Mouse (Mus musculus) MEL (cell line): ENCODE data around the gene Ppm1f.

ENCODE experiments used
- CHD2 ChIP-seq: IDR thresholded peaks from 2 replicates; pipeline ENCODE4 v1.6.1; 2011; ENCODE audit warnings: low read length, improper control_type of control experiment
- CTCF ChIP-seq, 3 experiments: IDR thresholded peaks in 2 of 3; conservative IDR thresholded peaks in 1 of 3; 2 replicates each; pipeline ENCODE4 v1.5.1; 2011 to 2012; ENCODE audit warnings: low read length in 3 of 3, low read depth in 2 of 3, mild to moderate bottlenecking in 2 of 3, improper control_type of control experiment in 1 of 3, inconsistent platforms in 1 of 3, mixed read lengths in 1 of 3, moderate library complexity in 1 of 3; ENCODE audit not compliant: control insufficient read depth in 1 of 3, insufficient read depth in 1 of 3, poor library complexity in 1 of 3, severe bottlenecking in 1 of 3
- EP300 ChIP-seq, 2 experiments: IDR thresholded peaks; 2 replicates each; pipeline ENCODE4 v1.6.1; 2011; ENCODE audit warnings: improper control_type of control experiment in 2 of 2, low read length in 2 of 2, low read depth in 1 of 2, mild to moderate bottlenecking in 1 of 2
- HCFC1 ChIP-seq: IDR thresholded peaks from 2 replicates; pipeline ENCODE4 v1.6.1; 2012; ENCODE audit warnings: low read depth, mild to moderate bottlenecking, inconsistent platforms, low read length, improper control_type of control experiment, moderate library complexity
- MEF2A ChIP-seq: IDR thresholded peaks from 2 replicates; pipeline ENCODE4 v1.6.1; 2014; ENCODE audit warnings: low read depth, mild to moderate bottlenecking, inconsistent platforms, low read length, improper control_type of control experiment; ENCODE audit not compliant: poor library complexity, insufficient replicate concordance, severe bottlenecking; ENCODE audit errors: extremely low read depth
- MXI1 ChIP-seq: IDR thresholded peaks from 2 replicates; pipeline ENCODE4 v1.6.1; 2011; ENCODE audit warnings: mild to moderate bottlenecking, low read depth, low read length, improper control_type of control experiment
- NRF1 ChIP-seq: IDR thresholded peaks from 2 replicates; pipeline ENCODE4 v1.6.1; 2014; ENCODE audit warnings: low read depth, mild to moderate bottlenecking, inconsistent platforms, low read length, improper control_type of control experiment, moderate library complexity; ENCODE audit not compliant: poor library complexity, insufficient read depth, severe bottlenecking
- POLR2AphosphoS2 ChIP-seq: IDR thresholded peaks from 2 replicates; pipeline ENCODE4 v1.6.1; 2011; ENCODE audit warnings: low read length, improper control_type of control experiment
- POLR2AphosphoS5 ChIP-seq: IDR thresholded peaks from 2 replicates; pipeline ENCODE4 v1.6.1; 2012; ENCODE audit warnings: low read depth, borderline replicate concordance, mild to moderate bottlenecking, inconsistent platforms, low read length, moderate library complexity, mixed read lengths
- RAD21 ChIP-seq: IDR thresholded peaks from 2 replicates; pipeline ENCODE4 v1.6.1; 2011; ENCODE audit warnings: mild to moderate bottlenecking, low read depth, low read length, improper control_type of control experiment
- SIN3A ChIP-seq: IDR thresholded peaks from 2 replicates; pipeline ENCODE4 v1.6.1; 2012; ENCODE audit warnings: low read length, improper control_type of control experiment, inconsistent platforms
- USF1 ChIP-seq: IDR thresholded peaks from 2 replicates; pipeline ENCODE4 v1.6.1; 2014; ENCODE audit warnings: low read depth, mild to moderate bottlenecking, inconsistent platforms, low read length, improper control_type of control experiment, moderate library complexity
- ZMIZ1 ChIP-seq: IDR thresholded peaks from 2 replicates; pipeline ENCODE4 v1.6.1; 2012; ENCODE audit warnings: low read depth, mild to moderate bottlenecking, inconsistent platforms, low read length, improper control_type of control experiment, moderate library complexity

- TF ChIP-seq POLR2AphosphoS5: no peak
- no peak for TF ChIP-seq EP300 (IDR thresholded peaks at IDR 0.05; ENCODE audit: low read depth in 1 of 2, low read length in 2 of 2)
- TF ChIP-seq CHD2: no peak
- TF ChIP-seq CTCF (IDR thresholded peaks at IDR 0.05 in 2 of 3, conservative IDR thresholded peaks at IDR 0.05 in 1 of 3; ENCODE audit: control insufficient read depth in 1 of 3, insufficient read depth in 1 of 3, low read depth in 2 of 3, low read length in 3 of 3, poor library complexity in 1 of 3, severe bottlenecking in 1 of 3): no peak
- no peak for TF ChIP-seq HCFC1
- no peak for TF ChIP-seq USF1
- no peak for TF ChIP-seq MXI1
- no peak for TF ChIP-seq NRF1
- no peak for TF ChIP-seq SIN3A
- no peak for TF ChIP-seq RAD21
- no peak for TF ChIP-seq MEF2A
- TF ChIP-seq ZMIZ1: no peak
- no peak for TF ChIP-seq POLR2AphosphoS2
Measured at GRCm38 (mm10) chr16:16903188-16903587, 6.9 kb downstream of the Ppm1f start.
